Mouse (Mus musculus) 416B (cell line): ENCODE data around the gene Sh3gl2.

Experiments
- DNase-seq: peaks from one replicate; pipeline ENCODE4 v3.0.0; 2011; ENCODE audit warnings: low read depth

Gene Sh3gl2

DNA sequence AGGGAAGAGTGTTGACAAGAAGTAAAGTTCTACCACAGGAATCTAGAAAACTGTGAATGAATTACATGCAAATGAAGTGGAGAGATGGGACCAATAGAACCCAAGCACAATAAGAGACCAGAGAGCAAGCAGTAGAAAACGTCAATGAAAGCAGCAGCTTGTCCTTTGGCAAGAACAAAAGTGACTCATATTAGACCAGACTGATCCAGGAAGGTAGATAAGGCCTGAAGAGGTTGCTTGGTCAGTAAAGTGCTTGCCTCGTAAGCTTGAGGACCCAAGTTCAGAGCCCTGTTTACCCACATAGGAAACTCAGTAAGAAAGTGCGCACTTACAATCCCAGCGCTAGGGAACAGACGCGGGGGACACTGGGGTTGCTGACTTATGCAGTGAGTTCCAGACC, 215.5 kb downstream of the Sh3gl2 start:
- no peak for DNase-seq

DNA sequence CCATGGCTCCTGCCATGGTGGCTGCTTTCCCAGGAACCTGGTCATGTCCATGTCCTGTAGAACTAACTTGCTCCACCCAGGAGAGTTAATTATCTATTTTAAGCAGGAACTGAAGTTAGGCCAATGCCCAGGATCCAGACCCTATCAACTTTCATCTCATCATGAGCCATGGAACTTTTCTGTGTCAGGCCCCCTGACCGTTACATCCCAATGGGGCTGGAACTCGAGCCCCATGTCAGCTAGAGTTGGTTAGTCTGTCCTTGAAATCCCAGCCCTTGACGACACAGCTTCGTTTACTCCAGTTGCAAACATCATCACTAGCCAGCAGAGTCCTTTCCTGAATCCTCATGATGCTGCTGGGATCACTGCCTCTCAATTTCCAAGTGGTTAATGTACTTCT, 221.3 kb downstream of the Sh3gl2 start:
- no peak for DNase-seq

DNA sequence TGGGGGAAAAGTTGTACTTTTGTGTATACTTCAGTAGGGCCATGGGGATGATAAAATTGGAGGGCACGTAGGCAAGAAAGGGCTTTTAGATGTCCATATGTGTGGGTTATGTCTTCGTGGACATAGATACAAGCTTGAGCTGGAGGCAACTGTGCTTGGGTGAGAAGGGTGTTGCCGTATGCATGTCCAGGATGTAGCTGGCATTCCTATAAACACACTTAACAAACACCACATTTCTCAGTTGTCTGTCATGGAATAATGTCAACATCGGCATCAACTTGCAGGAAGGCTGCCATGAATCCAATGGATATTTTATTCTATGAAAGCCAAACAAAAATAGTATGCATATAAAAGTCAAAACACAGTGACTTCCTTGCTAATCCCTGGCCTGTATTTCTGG, 227.9 kb downstream of the Sh3gl2 start:
- DNase-seq: no peak

DNA sequence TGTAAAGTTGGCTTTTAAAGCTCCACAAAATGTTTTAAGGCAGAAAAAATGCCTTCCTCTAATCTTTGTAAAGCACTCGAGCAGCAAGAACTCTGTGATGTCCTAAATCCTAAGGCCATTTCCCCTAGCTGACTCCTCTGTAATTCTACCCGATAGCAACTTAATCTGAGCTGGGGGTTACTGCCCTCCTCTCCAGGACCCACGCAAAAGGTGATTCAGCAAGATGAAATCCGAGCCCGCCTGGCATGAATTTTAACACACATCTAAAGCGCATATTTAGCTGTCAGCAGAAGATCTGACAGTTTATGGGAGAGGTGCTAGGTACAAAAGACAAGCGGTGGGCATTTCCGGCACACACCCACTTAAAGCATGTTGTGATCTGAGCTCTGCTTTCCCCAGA, 229.8 kb downstream of the Sh3gl2 start:
- no peak for DNase-seq

DNA sequence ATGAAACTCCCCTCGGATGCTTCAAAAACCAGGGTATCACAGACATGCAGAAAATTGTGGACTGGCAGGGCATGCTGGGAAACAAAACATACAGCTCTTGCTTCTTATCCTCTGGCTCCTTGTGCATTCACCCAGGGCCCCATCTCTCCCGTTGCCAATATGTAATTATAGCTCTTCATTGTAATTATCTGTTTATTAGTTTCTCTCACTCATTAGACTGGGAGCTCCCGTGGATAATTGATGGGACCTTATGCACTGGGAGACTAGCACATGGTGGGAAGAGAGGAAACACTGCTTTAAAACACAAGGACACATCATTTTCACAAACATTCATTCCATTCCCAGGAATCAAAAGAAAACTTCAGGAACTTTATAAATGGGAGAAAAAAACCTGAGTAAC, 233.9 kb downstream of the Sh3gl2 start:
- DNase-seq: no peak

DNA sequence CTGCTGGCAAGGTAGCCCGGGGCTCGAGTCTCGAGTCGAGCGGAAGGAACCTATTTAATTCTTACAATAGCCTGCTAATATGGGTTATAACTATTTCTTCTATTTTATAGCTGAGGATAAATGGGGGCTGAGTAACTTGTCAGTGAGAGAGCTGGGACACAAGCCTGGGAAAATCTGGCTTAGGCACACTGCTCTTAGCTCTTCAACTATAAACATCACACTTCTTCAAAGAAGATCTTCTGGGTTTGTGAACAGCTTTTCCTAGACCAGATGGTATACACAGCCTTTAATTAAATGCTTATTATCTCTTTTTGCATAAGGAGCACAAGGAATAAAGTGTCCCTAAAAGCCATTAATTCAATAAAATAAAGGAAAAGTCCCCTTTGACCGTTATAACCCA, 278.7 kb downstream of the Sh3gl2 start:
- DNase-seq: no peak

DNA sequence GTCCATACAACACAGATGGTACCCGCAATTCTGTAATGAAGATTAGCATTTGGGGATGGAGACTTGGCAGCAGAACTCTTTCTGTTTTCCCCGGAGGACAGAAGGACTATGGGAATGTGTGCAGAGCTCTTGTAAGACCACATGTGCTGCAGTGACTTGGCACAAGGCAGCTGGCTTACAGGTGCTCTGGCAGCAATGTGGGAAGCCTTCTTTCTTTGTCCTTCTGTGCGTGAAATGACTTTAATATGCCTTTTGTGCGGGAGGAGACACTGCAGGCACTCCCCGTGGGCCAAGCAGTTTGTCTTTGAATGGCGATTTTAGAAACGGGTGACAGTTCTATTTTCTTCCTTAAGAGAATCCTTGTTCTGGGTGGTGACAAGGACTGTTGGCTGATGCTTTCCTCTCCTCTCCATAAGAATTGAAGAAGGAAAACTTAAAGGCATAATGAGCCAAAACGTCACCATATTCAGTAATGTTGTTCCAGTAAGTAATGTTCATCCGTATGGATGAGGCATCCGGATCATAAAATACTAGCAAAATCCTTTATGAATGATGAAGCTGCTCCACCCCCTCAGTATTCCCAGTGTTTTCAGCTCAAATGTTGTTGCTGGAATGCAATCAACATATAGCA, 281.5 kb downstream of the Sh3gl2 start:
- DNase-seq: no peak

DNA sequence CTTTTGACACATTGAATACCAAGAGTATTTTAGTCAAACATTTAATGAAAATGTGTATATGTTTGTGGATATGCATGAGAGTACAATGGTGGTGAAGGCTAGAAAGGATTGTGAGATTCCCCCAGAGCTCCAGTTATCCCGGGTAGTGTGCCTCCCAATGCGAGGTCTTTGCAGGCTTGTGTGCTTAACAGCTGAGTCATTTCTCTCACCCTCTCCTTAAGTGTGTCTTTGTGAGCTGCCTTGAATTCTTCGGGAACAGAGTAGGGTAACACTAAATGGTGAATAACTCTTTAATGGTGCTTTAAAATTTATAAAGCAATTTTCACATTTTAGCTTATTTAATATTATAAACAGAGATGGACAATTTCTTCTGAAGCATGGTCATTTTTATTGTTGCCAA, 300.8 kb downstream of the Sh3gl2 start:
- no peak for DNase-seq

DNA sequence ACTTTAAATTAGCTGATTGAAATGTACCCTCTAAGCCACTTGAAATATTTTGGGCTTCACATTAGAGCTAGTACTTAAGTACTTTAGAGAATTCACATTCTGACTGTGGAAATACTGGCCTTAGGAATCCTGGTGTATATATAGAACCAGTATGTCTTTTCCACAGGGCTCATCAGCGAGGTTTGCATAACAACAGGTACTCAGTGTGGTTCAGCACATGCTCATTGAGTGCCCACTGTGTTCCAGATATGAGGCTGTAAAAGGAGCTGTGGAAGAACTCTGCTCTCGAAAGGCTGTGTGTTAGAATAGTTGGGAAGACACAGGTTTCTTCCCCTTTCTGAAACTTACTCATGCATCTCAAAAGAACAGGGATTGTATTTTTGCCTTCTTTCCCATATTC, 302.1 kb downstream of the Sh3gl2 start:
- no peak for DNase-seq

DNA sequence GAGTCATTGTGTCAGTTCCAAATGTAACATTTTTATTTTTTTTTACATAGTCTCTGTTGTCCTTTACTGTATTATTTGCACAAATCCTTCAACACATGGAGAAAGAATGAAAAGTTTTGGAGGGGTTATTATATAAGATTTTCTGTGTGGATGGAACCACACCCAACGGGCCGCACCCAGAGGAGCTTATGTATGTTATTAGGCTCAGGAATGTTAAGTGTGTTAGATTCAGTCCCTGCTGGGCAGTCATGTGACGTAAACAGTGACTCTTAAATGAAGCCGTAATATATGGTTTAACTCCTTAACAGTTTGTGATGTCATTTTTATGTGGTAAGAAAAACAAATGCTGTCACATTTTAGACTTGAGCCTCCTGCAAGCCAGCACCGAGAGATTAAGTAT, 302.6 kb downstream of the Sh3gl2 start:
- DNase-seq: no peak

DNA sequence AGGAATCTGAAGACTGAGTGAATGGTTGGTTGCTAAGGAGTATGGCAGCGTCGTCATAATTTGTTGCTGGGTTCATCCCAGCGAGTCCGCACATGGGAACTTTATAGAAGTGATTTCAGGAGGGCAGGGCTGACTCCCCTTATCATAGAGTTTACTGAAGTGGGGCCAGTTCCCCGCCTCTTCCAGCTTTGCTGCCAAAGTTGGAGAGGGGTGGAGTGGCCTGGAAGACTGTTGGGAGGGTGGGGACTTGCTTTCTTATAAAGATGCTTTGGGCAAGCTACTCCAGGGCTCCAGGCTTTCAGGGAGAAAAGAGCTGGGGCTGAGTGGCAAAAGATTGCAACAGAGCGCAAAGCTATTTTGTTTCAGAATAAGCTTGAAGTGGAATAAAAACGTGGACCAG, 308.4 kb downstream of the Sh3gl2 start:
- no peak for DNase-seq

DNA sequence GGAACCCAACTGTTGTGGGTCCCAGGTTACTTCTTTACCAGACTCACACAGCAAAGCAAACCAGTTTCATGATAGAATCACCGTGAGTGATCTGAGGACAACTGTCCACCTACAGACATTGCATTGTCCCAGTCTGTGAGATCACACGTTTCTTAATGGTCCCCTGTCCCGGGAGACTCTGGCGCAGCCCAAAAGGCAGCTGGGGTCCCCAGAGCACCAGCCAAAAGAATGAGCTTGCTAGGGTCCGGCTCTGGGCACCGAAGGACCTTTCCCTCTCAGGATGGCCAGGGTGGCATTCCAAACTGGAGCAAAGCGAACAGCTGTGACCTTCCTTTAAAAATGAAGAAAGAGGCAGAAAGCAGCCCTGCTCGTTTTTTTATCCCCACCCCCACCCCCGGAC, 308.9 kb downstream of the Sh3gl2 start, which contains the start of gene Adamtsl1:
Gene Adamtsl1, plus strand, starts transcription at position 381 of the 400 bp plus-strand sequence.
- no peak for DNase-seq

DNA sequence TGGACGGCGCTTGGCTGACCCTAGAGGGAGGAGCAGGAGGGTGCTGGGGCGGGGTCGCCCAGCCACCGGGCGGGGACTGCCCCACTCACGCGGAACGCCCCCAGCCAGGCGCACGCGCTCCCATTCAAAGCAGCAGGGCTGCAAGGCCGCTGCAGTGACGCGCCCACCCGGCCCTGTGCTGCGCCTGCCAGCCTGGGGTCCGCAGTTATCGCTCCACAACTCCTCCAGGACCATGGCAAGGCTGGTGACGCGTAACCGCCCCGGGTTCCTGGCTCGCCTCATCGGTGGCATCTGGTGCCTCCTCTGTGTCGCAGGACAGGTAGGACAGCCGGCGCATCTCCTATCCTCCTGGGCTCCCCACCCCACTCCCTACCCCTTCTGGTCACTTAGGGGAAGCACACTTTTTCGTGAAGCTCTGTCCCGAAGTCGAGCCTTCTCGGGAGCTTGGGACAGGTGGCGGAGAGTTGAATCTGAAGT, 309.3 kb downstream of the Sh3gl2 start:
- DNase-seq: no peak

DNA sequence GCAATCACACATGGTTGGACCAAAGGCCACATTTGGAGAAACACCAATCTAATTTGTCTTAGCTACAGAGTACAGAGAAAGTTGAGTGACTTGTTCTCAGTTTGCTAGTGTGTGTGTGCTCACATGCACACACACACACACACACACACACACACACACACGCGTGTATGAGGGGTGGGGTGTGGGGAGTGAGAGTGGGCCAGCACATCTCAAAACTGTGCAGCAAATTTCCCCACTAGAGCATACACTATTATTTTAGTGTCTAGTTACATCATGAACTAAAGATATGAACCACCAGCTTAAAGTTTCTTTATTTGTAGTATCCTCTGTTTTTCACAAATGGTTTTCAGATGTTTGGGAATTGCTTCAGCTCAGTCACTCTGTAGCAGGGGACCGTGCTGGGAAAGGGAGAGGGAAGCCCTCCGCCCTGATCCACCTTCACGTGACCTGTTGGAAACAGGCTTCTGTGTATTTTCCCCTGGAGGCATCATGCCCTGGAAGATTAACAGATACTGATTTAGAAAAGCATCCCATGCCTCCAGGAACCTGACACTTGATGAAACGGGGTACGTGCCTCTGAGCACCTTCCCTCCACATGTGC, 322.1 kb downstream of the Sh3gl2 start:
- no peak for DNase-seq

DNA sequence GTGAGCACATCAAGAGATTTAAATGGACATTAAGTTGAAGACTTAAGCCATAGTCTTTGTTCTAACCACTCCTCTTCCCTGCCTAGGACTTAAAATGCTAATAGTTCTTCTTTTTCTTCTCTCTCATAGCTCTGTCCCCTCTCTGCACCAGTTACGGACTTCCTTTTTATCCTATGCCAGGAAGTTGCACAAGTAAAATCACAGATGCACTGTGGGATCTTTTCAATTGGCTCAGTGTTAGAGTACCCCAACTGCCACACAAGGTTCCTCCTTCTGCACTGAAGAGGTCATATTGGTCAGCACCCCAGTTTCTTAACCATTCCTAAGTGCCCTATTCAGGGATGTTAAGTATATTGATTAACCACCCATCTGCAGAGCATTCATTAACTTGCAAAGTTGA, 324.9 kb downstream of the Sh3gl2 start:
- DNase-seq: no peak

DNA sequence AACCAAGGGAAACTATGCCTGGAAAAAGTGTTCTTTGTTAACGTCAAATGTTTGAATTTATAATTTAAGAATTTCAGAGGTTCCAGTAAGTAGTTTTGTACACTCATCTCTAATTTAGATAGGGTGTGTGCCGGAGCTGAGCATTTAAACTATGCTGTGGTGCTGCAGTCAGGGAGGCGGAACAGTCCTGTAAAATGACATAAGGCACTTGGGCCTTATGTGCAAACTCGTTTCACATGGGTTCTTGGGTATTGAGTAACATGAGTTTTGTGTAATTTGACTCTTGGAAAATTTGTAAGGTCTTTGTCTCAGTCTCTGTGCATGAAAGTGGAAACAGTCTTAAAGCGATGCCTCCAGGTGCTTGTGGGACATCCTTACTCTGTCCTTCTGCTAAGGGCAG, 334.8 kb downstream of the Sh3gl2 start:
- no peak for DNase-seq

DNA sequence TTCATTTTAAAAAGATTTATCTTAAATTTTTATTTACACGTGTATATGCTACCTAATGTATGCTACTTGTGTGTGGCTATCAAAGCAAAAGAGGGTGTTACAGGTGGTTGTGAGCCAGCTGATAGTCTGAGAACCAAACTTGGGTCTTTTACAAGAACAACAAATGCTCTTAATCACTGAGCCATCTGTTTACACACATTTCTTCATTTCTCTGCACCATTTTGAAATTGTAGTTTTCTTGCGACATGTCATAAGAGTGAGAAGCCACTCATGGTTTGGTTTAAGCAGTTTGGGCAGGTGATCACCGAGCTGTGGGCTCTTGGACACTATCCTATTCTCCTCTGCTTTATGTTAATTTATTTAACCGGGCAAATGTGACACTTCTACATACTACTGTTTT, 338.3 kb downstream of the Sh3gl2 start:
- DNase-seq: no peak

DNA sequence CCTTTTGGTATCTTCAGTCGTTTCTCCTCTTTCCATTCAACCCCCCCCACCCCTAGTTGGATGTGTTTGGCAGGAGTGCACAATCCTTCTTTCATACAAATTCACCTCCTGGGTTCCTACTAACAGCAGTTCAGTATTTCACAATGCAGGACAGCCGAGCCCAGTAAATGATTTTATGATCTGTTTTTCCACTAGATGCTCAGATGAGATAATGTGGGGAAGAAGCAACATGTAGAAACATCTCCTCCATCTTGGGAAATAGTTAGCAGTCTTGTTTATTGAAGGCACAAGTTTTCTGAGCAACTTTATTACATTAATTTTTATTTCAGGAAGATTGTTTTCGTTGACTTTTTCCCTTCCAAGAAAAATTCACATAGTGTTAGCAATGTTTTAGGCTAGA, 349.8 kb downstream of the Sh3gl2 start:
- DNase-seq: no peak

DNA sequence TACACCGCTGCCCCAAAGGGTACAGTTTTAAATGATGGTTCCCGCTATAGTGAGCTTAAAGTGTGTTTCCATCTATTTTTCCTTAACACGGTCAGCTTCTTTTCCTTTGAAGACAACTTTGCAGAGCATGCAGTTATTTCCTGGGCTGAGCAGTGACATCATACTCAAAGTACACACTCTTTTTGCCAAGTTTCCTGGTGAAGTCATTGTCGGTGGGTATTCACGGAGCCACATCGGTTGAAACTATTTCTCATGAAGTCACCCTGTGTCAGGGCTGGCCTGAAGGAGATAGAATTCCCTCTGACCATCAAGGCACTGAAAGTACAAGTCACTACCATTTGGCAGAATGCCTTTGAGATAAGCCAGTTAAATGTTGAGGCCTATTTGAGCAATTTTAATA, 354.8 kb downstream of the Sh3gl2 start:
- no peak for DNase-seq

DNA sequence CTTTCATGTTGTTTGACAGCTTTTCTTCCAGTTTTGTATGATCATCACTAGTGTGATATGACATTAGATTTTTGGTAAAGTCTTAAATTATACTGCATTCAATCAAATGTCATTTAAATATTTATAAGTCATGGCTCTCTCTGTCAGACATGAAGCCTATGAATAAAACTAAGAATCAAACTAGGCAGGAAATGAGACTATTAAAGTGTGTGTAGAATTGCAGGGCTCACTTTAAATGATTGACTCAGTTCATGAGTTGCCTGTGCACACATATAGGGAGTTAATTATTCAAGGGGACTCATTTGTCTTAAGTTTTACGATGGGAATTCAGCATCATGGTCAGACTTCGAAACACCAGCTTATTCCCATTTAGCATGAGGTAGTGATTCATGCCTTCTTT, 380.5 kb downstream of the Sh3gl2 start:
- no peak for DNase-seq

DNA sequence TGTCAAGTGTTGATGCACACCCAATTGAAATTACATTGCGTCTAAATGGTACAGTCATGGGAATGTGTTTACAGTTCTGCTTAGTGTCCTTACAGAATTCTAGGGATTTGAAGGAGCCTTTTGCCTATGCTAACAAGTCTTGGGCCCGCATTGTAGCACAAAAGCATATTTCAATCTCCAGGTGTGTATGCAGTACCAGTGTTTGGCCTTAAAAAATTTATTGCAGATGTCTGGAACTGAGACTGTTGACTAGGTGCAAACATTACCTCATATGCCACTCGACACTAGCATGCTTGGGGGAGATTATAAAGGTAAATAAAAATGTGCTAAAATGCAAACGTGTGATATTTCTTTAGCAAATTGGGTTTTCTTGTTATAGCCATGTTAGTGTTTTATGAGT, 384.0 kb downstream of the Sh3gl2 start:
- DNase-seq: no peak

DNA sequence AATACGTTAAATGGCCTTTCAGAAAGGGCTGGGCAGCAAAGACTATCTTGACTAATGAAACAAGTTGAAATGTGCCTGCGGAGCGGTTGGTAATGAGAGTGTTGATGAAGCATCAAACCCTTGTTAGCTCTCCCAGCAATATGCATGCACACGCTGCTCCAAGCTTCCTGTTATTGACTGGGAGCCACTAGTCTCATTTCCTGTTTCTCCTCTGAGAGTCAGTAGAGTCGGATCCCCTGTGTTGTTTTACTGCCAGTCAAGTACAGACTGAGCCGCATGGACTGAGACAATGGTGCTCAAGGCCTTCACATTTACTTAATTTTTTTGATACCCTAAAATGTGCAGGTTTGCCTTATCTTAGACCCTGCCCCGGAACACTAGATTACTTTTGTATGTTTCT, 386.1 kb downstream of the Sh3gl2 start:
- no peak for DNase-seq

DNA sequence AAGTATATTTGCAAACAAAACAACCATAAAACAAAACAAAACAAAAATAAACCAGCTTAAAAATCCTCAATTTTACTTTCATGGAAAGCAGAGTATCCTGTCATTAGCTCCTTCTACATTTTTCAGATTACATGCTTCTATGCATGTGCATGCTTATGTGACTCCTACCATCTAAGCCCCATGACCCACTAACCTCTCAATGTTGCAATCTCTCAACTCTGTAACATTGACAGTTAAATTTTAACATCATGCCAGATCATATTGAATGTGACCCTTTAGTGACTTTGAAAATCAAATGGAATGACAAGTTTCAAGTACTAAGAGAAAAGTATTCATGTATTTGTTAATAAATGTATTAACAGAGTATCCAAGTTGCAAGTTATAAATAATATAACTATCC, 389.2 kb downstream of the Sh3gl2 start:
- no peak for DNase-seq

DNA sequence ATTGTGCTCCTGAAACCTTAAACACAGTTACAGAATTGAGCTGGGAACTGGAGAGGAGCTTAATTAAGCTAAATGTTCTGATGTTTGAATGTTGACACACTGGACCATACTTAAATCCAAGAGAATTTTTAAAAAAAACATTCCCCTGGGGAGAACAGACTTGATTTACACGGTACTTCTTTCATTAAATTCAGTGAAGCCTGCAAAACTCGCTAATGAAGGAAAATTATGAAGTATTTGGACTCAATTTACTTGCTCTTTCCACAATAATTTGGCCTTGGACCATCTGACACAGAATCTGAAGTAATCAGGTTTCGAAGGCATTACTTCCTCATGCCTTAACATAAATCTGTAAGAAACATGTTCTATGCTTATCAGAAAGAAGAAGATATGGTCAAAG, 408.4 kb downstream of the Sh3gl2 start:
- no peak for DNase-seq
